Mouse (Mus musculus) lung, adult 2 months (tissue): Measurements from ENCODE around the gene Dhrs7b. TPM values are rescaled to one million over a fixed set of nuclear protein-coding genes. Genes with fewer than 3 reads are reported as not detected.
"Not testable (repeated sequence)": the region's sequence is repeated elsewhere in the genome, so short reads cannot be mapped to it uniquely, and the experiment has no call there.

Experiments
- DNase-seq: peaks from one replicate; pipeline ENCODE4 v3.0.0; 2022
- H3K4me1 ChIP-seq: fragments of 200-500 bp; 2 replicates; pipeline ENCODE4 v1.6.1; 2011; ENCODE audit warnings: low read length; ENCODE audit not compliant: control insufficient read depth, insufficient read depth
- H3K4me3 ChIP-seq: fragments of 200-500 bp; replicated peaks from 2 replicates; pipeline ENCODE3; 2011; ENCODE audit warnings: low read depth, mild to moderate bottlenecking, control low read depth, low read length; ENCODE audit errors: extremely low read depth
- CTCF ChIP-seq: fragments of 200-500 bp; IDR thresholded peaks from 2 replicates; pipeline ENCODE4 v1.5.1; 2011; ENCODE audit warnings: mild to moderate bottlenecking, low read length, control low read depth; ENCODE audit not compliant: insufficient read depth
- POLR2A ChIP-seq: fragments of 200-500 bp; IDR thresholded peaks from 2 replicates; pipeline ENCODE4 v1.6.1; 2011; ENCODE audit warnings: low read depth, mild to moderate bottlenecking, control low read depth, low read length, borderline replicate concordance; ENCODE audit errors: extremely low read depth
- WGBS: fragments of 180-500 bp; shearing (Covaris S2); methylation state at CpG from one replicate; pipeline ENCODE4 v1.1.7; 2018; 5-methylcytosine and 5-hydroxymethylcytosine counted together
- polyA plus RNA-seq: library from polyadenylated mRNA; depleted of rRNA; stranded (reverse); fragments of >200 nt; gene quantifications from 2 replicates; pipeline ENCODE4 v1.2.3, GENCODE M21; 2012

Gene Dhrs7b
- polyA plus RNA-seq, 1 experiment = 14.3 TPM

DNA sequence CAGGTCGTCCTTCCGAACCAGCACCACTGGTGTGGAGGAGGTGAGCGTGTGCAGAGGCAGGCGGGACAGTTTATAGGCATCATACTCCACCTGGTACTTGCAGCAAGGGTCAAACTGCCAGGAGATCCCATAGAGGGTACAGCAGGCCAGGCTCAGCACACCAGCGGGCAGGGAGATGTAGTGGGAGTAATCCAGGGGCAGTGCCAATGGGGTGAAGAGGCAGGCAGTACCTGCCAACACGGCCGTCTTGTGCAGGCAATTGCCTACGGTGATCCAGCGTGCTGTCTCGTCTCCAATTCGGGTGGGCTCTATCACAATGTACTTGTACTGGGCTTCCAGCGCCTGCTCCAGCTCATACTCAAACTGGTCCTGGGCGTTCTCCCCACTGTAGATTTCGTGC lies 34.5 kb downstream of the Dhrs7b start:
- TF ChIP-seq POLR2A (no peak), CTCF (no peak)
- H3K4me1 ChIP-seq = peaks cover 17% of the 10 kb centered on the region
- WGBS = 76% methylated on average over 14 of the region's 14 CpGs
- no peak overlapping the region for H3K4me3 ChIP-seq
- no peak for DNase-seq

DNA sequence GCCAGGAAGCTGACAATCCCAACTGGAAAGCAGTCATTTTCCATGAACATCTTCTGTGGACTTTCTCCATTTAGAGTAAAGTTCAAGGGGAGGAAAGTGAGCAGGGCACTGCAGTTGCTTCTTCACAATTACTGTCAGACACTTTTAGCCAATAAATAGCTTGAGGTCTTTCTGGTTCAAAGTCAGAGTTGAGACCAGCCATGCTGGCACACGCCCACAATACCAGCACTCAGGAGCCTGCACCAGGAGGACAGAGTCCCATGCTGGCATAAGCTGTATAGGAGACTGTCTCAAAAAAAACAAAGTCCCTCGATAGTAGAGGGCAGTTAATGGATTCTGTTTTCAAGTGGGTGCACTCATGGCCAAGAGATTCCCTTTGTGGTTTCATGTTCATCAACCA lies 35.6 kb downstream of the Dhrs7b start:
- no peak overlapping the region for H3K4me3 ChIP-seq
- TF ChIP-seq CTCF = no peak
- 62% methylated on average over 2 of the region's 2 CpGs for WGBS
- no peak for DNase-seq
- peaks cover 17% of the 10 kb centered on the region for H3K4me1 ChIP-seq

DNA sequence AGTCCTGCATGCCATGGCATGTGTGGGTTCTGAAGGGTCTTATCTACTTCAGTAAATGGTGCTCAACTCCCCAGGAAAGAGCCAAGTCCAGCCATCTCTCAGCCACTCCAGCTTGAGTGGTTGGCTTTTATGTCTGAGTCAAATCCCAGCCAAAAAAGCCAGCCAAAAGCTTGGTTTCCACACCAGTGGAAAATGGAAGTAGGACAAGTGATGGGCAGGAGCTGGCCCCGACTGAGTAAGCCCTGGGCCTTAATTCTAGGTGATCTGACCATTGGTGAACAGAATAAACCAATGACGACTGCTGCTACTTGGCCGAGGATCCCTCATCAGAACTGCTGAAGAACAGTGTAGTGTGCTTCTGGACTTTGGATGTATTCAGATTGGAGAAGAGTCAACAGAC lies 37.0 kb downstream of the Dhrs7b start:
- TF ChIP-seq POLR2A = no peak
- no peak for TF ChIP-seq CTCF
- no peak for DNase-seq
- WGBS = 64% methylated on average over 3 of the region's 3 CpGs
- Histone ChIP-seq H3K4me1 (peaks cover 17% of the 10 kb centered on the region), H3K4me3 (no peak overlapping the region)

DNA sequence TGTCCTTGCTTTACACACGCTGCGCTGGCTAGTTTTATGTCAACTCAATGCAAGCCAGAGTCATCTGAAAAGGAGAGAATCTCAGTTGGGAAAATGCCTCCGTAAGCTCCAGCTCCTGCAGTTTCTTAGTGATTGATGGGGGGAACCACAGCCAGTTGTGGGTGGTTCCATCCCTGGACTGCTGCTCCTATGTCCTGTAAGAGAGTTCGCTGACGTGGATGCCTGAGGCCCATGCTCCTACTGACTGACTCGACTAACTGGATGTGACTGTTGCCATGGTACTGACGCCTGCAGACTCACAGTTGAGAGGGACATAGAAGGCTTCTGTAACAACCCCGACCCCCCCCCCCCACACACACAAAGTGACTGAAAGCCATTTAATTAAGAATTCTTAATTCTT lies 37.5 kb downstream of the Dhrs7b start:
- TF ChIP-seq CTCF (no peak), POLR2A (no peak)
- WGBS = 63% methylated on average over 8 of the region's 8 CpGs
- no peak for DNase-seq
- Histone ChIP-seq H3K4me3 (no peak overlapping the region), H3K4me1 (peaks cover 17% of the 10 kb centered on the region)

DNA sequence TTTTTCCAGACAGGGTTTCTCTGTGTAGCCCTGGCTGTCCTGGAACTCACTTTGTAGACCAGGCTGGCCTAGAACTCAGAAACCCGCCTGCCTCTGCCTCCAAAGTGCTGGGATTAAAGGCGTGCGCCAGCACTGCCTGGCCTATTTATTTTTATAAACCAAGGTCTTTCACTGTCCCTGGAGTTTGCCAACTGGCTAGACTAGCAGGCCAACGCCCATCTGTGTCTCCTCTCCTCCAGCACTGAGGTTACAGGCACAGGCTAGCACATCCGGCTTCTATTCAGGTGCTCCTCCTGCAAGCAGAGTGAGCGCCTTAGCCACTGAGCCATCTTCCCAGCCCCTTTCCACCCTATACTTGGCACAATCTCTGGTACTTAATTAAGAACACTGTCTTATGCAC lies 39.0 kb downstream of the Dhrs7b start:
- not testable (repeated sequence) for DNase-seq, H3K4me3 ChIP-seq
- WGBS = 86% methylated on average over 6 of the region's 6 CpGs

DNA sequence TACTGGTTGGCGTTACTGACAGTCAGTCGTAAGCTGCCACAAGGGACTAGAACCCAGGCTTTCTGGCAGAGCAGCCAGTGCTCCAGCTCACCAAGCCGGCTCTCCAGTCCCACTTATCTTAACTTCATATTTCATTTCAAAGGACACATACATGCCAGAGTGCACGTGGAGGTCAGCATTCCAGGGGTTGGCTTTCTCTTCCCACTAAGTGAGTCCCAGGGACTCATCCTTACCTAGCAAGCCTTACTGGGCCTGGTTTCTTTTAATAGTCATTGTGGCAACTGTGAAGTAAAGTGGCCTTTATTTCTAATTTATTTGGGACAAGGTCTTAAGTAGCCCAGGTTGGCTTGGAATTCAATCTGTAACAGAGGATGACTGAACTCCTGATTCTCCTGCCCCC lies 41.0 kb downstream of the Dhrs7b start:
- no peak overlapping the region for H3K4me3 ChIP-seq
- no peak for TF ChIP-seq CTCF
- TF ChIP-seq POLR2A = no peak
- DNase-seq = no peak
- 40% methylated on average over 4 of the region's 4 CpGs for WGBS
- peaks cover 11% of the 10 kb centered on the region for H3K4me1 ChIP-seq

More for the DNA sequence above, 39.0 kb downstream of the Dhrs7b start:
- peaks cover 15% of the 10 kb centered on the region for H3K4me1 ChIP-seq

DNA sequence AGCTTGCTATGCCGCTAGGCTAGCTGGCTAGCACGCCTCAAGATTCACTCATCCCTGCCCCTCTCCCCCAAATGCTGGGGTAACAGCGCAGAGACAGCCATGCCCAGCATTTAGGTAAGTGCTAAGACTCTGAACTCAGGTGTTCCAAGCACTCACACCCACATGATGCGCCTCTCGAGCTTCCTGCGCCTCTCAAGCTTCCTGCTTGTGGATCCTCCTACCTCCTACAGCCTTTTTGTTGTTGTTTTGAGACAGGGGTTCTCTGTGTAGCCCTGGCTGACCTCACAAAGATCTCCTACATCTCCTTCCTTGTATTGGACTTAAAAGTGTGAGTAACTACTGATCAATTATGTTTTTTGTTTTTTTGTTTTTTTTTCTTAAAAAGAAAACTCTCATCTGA lies 42.7 kb downstream of the Dhrs7b start:
- 63% methylated on average over 6 of the region's 6 CpGs for WGBS
- peaks cover 13% of the 10 kb centered on the region for H3K4me1 ChIP-seq
- TF ChIP-seq POLR2A (no peak), CTCF (no peak)
- no peak for DNase-seq
- no peak overlapping the region for H3K4me3 ChIP-seq

DNA sequence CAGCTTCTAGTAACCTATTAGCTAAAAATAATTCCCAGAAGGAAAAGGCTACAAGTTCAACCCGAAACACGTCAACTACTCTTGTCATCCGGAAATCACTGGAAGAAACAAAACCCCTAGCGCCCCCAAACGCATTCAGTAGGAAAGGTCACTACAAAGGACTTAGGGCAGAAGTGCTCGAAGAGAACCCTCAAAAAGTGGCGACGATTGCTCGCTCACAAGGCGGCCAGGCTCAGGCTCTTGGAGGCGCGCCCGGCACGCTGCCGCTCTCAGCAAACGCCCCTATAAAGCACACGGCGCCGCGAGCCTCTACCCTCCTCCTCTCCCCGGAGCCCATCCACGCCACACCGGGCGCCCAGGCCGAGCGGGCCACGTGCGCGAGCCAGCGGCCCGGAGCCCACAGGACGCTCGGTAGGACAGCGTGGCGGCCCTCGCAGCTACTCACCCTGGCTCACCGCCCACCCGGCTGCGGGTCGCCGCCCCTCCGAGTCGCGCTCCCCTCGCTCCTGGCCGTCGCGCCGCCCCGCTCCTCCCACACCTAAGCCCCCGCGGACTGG lies 47.7 kb downstream of the Dhrs7b start:
- Histone ChIP-seq H3K4me3 (peak overlapping the region; percentile 85), H3K4me1 (peaks cover 11% of the 10 kb centered on the region)
- WGBS = under 1% methylated on average over 52 of the region's 52 CpGs
- no peak for DNase-seq
- TF ChIP-seq CTCF (no peak), POLR2A (no peak)

DNA sequence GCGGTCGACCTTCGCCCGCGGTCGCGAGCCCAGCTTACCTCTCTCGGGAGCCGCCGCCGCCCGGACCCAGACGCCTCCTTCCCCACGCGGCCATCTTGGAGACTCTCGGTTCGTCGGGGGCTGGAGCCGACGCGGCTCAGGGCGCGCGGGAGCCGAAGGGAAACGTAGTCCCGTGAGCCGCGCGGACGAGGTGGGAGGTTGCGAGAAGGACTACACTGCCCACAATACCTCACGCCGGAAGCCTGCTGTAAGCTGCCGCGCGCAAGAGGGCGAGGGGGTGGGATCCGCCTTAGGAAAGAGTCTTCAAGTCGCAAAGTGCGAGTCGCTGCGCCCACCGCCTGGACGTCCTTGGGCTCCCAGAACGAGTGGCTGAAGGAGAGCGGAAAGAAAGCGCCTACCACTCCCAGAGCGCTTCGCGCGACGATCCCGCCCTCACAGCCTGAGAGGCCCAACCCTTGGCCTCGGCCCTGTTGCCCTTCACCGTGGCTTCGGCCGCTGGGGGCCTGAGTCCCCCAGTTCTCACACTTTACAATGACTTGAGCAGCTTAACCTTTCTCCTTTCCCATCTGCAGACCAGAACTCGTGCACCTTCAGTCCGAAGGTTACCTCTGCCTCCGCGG lies 48.4 kb downstream of the Dhrs7b start, which contains the start of gene Tmem11:
Tmem11 (minus strand) TSS at position 598 of the 620 bp plus-strand sequence.
- WGBS = under 1% methylated on average over 62 of the region's 62 CpGs
- DNase-seq = peak; percentile 89
- peaks cover 11% of the 10 kb centered on the region for H3K4me1 ChIP-seq
- TF ChIP-seq CTCF = no peak
- peak; percentile 76; the same call in 1 of the 2 replicates for TF ChIP-seq POLR2A
- peak within 1 kb of the TSS; percentile 85 for H3K4me3 ChIP-seq

DNA sequence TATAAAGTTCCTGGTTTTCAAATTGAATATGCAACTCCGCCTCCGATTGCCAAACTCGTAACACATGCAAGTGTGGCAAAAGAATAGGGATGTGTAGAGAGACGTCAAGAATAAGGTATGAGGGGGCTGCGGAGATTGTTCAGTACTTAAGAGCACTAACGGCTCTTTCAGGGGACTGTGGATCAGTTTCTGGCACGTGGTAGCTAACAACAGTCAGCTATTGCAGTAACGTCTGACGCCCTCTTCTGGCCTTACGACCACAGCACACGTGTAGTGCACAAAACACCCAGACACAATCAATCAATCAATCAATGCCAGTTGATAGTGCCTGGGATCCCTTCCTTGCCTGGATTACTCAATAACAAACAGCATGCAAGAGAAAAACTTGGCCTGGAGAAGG lies 49.0 kb downstream of the Dhrs7b start:
- WGBS = 1% methylated on average over 11 of the region's 11 CpGs
- DNase-seq = peak; percentile 47
- peaks cover 11% of the 10 kb centered on the region for H3K4me1 ChIP-seq
- peak overlapping the region; percentile 85 for H3K4me3 ChIP-seq
- TF ChIP-seq CTCF (peak; percentile 80), POLR2A (no peak)
